Mouse (Mus musculus) embryonic facial prominence, embryonic 11.5 days (tissue): ENCODE results near the gene Ifi47. TPM values are rescaled to one million over a fixed set of nuclear protein-coding genes. Genes with fewer than 3 reads are reported as not detected.

ENCODE experiments used
- ATAC-seq: fragments of 200-750 bp; cut with Nextera tagmentation; replicated peaks from 2 replicates; pipeline ENCODE4 v1.8.0; 2017; ENCODE audit warnings: low read depth; ENCODE audit not compliant: insufficient number of reproducible peaks, low FRiP score, low TSS enrichment
- DNase-seq: peaks from one replicate; pipeline ENCODE4 v3.0.0-alpha.2; 2015; ENCODE audit warnings: low spot score
- H3K27ac ChIP-seq: fragments of 300-500 bp; sonication (generic); replicated peaks from 2 replicates; pipeline ENCODE4 v1.5.1; 2014; ENCODE audit warnings: mild to moderate bottlenecking, low read depth, low read length, control low read depth
- H3K27me3 ChIP-seq: fragments of 300-500 bp; sonication (generic); 2 replicates; pipeline ENCODE4 v1.6.1; 2014; ENCODE audit warnings: mild to moderate bottlenecking, low read length, moderate library complexity, mixed read lengths; ENCODE audit not compliant: control insufficient read depth, insufficient read depth
- H3K36me3 ChIP-seq: fragments of 300-500 bp; sonication (generic); replicated peaks from 2 replicates; pipeline ENCODE4 v1.6.1; 2014; ENCODE audit warnings: low read depth, mild to moderate bottlenecking, low read length, moderate library complexity, mixed read lengths; ENCODE audit not compliant: control insufficient read depth, insufficient read depth
- H3K4me1 ChIP-seq: fragments of 300-500 bp; sonication (generic); 2 replicates; pipeline ENCODE4 v1.6.1; 2014; ENCODE audit warnings: low read length, mixed read lengths; ENCODE audit not compliant: control insufficient read depth, insufficient read depth
- H3K4me2 ChIP-seq: fragments of 300-500 bp; sonication (generic); 2 replicates; pipeline ENCODE4 v1.6.1; 2014; ENCODE audit warnings: low read depth, mild to moderate bottlenecking, control low read depth, low read length, moderate library complexity
- H3K4me3 ChIP-seq: fragments of 300-500 bp; sonication (generic); 2 replicates; pipeline ENCODE4 v1.5.1; 2014; ENCODE audit warnings: low read depth, low read length, control low read depth
- H3K9ac ChIP-seq: fragments of 300-500 bp; sonication (generic); replicated peaks from 2 replicates; pipeline ENCODE4 v1.6.1; 2014; ENCODE audit warnings: mild to moderate bottlenecking, control low read depth, low read length
- H3K9me3 ChIP-seq: fragments of 300-500 bp; sonication (generic); replicated peaks from 2 replicates; pipeline ENCODE4 v1.6.1; 2016; ENCODE audit warnings: mild to moderate bottlenecking, low read length, inconsistent platforms, mixed read lengths; ENCODE audit not compliant: control insufficient read depth
- WGBS: fragments of 180-500 bp; shearing (Covaris S2); extraction: QIAGEN DNeasy Blood & Tissue Kit; methylation state at CpG from one replicate; pipeline ENCODE4 v1.1.7; 2014; 5-methylcytosine and 5-hydroxymethylcytosine counted together
- polyA plus RNA-seq: library from polyadenylated mRNA; unstranded; fragments of >200 nt; fragmentation: Nextera tagmentation; extraction: Ambion mirVana; gene quantifications from 2 replicates; pipeline ENCODE4 v1.2.1, GENCODE M21; 2014

Ifi47 gene
- polyA plus RNA-seq, 1 experiment from 2014 or later = 0.56 TPM

- no peaks in the 10 kb centered on the region for H3K9me3 ChIP-seq
- 88% methylated on average over 1 of the region's 1 CpGs for WGBS
- H3K36me3 ChIP-seq = no peaks in the 10 kb centered on the region
- DNase-seq (no peak), ATAC-seq (no peak)
- no peaks in the 10 kb centered on the region for H3K4me1 ChIP-seq
- no peak overlapping the region for H3K27ac ChIP-seq
- H3K9ac ChIP-seq = no peak overlapping the region
- H3K4me2 ChIP-seq = no peak overlapping the region
- H3K27me3 ChIP-seq = no peaks in the 10 kb centered on the region
- H3K4me3 ChIP-seq = no peak overlapping the region
These were observed 8.0 kb upstream of the Ifi47 start for GRCm38 (mm10) chr11:49068358-49068757.

GRCm38 (mm10) chr11:49077012-49077411, 625 bp downstream of the Ifi47 start:
- Histone ChIP-seq H3K4me1 (no peaks in the 10 kb centered on the region), H3K4me2 (no peak overlapping the region), H3K4me3 (no peak overlapping the region), H3K27me3 (no peaks in the 10 kb centered on the region; the same call in 1 of the 2 replicates), H3K9ac (no peak overlapping the region), H3K27ac (no peak overlapping the region), H3K36me3 (no peaks in the 10 kb centered on the region), H3K9me3 (no peaks in the 10 kb centered on the region)
- 87% methylated on average over 1 of the region's 1 CpGs for WGBS
- DNase-seq (no peak), ATAC-seq (no peak)

GRCm38 (mm10) chr11:49078719-49079118, 2.3 kb downstream of the Ifi47 start:
- Histone ChIP-seq H3K4me2 (no peak overlapping the region), H3K4me3 (no peak overlapping the region), H3K9ac (no peak overlapping the region), H3K36me3 (no peaks in the 10 kb centered on the region), H3K9me3 (no peaks in the 10 kb centered on the region), H3K27me3 (no peaks in the 10 kb centered on the region; the same call in 1 of the 2 replicates), H3K27ac (no peak overlapping the region), H3K4me1 (no peaks in the 10 kb centered on the region)
- 90% methylated on average over 3 of the region's 3 CpGs for WGBS
- DNase-seq (no peak), ATAC-seq (no peak)

- Histone ChIP-seq H3K9ac (no peak overlapping the region), H3K36me3 (no peaks in the 10 kb centered on the region), H3K27me3 (no peaks in the 10 kb centered on the region; the same call in 1 of the 2 replicates), H3K27ac (no peak overlapping the region), H3K4me2 (no peak overlapping the region), H3K4me1 (no peaks in the 10 kb centered on the region), H3K9me3 (no peaks in the 10 kb centered on the region), H3K4me3 (no peak overlapping the region)
- no peak for DNase-seq
- WGBS = 82% methylated on average over 1 of the region's 1 CpGs
- ATAC-seq = no peak
These were observed 4.2 kb downstream of the Ifi47 start for GRCm38 (mm10) chr11:49080636-49081035.

- H3K4me2 ChIP-seq = no peak overlapping the region
- no peak overlapping the region for H3K4me3 ChIP-seq
- no peak overlapping the region for H3K27ac ChIP-seq
- no peaks in the 10 kb centered on the region; the same call in 1 of the 2 replicates for H3K27me3 ChIP-seq
- no peaks in the 10 kb centered on the region for H3K9me3 ChIP-seq
- WGBS = 76% methylated on average over 4 of the region's 4 CpGs
- H3K4me1 ChIP-seq = no peaks in the 10 kb centered on the region
- H3K36me3 ChIP-seq = no peaks in the 10 kb centered on the region
- no peak for DNase-seq
- no peak for ATAC-seq
- H3K9ac ChIP-seq = no peak overlapping the region
These were observed 5.0 kb downstream of the Ifi47 start for GRCm38 (mm10) chr11:49081356-49081755.

- Histone ChIP-seq H3K27ac (no peak overlapping the region), H3K9me3 (no peaks in the 10 kb centered on the region), H3K4me2 (no peak overlapping the region), H3K4me1 (no peaks in the 10 kb centered on the region), H3K4me3 (no peak overlapping the region), H3K36me3 (no peaks in the 10 kb centered on the region), H3K9ac (no peak overlapping the region), H3K27me3 (no peaks in the 10 kb centered on the region; the same call in 1 of the 2 replicates)
- WGBS = 82% methylated on average over 3 of the region's 3 CpGs
- DNase-seq (no peak), ATAC-seq (no peak)
These were observed 5.5 kb downstream of the Ifi47 start for GRCm38 (mm10) chr11:49081886-49082285.

- Histone ChIP-seq H3K4me1 (no peaks in the 10 kb centered on the region), H3K27me3 (no peaks in the 10 kb centered on the region; the same call in 1 of the 2 replicates), H3K27ac (no peak overlapping the region), H3K9ac (no peak overlapping the region), H3K9me3 (no peaks in the 10 kb centered on the region), H3K4me2 (no peak overlapping the region), H3K36me3 (no peaks in the 10 kb centered on the region), H3K4me3 (no peak overlapping the region)
- 87% methylated on average over 1 of the region's 1 CpGs for WGBS
- no peak for DNase-seq
- ATAC-seq = no peak
These were observed 6.8 kb downstream of the Ifi47 start for GRCm38 (mm10) chr11:49083146-49083545.

GRCm38 (mm10) chr11:49083808-49084207, 7.4 kb downstream of the Ifi47 start:
- Histone ChIP-seq H3K4me1 (no peaks in the 10 kb centered on the region), H3K36me3 (no peaks in the 10 kb centered on the region), H3K27me3 (no peaks in the 10 kb centered on the region; the same call in 1 of the 2 replicates), H3K4me2 (no peak overlapping the region), H3K27ac (no peak overlapping the region), H3K9me3 (no peaks in the 10 kb centered on the region), H3K4me3 (no peak overlapping the region), H3K9ac (no peak overlapping the region)
- ATAC-seq (no peak), DNase-seq (no peak)
- 69% methylated on average over 3 of the region's 3 CpGs for WGBS
